Mouse (Mus musculus): ENCODE results near the gene Rbfox1. TPM values are rescaled to one million over a fixed set of nuclear protein-coding genes. Genes with fewer than 3 reads are reported as not detected.

The Rbfox1 gene
- polyA plus RNA-seq, 1 experiment from 2014 or later: 3.3 TPM

DNA sequence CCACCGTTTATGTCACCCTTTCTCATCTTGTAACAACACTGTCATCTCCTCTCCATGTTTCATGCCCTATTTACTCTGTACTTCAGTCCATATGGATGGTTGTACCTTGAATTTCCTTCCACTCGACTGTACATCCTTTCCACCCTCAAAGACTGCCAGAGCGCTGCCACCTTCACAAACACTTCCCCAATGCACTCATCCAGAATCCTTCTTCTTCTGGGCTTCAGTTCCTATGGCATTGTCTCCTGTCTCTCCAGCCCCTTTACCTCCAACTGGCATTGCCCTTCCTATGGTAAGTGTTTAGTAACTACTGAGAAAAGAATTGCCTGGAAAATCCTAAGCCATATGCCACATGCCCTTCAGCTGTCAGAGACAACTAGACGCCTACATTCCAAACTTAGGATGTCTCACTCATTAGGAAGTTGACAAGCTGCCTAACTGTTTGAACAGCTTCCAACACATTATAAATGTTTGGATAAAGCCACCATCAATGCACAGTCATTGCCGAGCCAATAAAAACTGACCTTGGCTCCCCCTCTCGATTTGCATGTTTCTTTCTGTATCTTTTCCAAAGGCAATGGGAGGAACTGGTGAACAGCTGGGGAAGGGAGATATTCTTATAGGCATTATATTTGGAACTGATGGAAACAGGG is 505.2 kb downstream of the Rbfox1 start:
- 77% methylated on average over 6 of the region's 6 CpGs for WGBS
- no peak overlapping the region for H3K4me3 ChIP-seq (replicated peaks; ENCODE audit: low read depth, low read length)
- H3K27ac ChIP-seq: no peak overlapping the region

DNA sequence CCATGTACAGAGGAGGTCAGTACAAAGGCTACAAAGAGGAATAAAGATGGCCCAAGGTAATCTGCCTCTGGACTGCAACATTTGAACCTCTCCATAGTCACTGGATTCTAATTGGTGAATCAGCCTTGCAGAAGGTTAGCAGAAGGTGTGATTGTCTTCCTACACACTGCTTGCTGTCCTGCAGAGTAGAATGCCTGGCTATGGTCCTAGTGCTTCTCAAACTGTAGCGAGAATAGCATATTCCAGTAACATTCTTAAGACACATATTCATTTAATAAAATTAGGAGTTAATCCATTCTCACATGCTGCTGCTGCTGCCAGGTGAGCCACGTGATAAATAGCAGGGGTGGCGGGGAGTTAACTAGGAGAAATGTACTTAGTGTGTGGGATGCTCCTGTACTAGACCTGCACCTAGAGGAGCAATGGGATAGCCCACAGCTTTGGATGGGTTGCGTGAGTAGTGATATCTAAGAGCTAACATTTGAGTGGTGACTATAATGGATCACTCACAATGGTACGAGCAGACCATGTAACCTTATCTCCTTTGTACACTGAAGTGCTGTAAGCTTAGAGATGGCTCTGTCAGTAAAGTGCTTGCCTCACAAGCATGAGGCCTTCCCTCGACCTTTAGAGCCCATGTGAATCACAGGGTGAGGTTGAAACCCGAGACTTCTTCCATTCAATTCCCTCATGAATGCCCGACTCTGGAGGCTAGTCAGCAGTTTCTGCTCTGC is 511.7 kb downstream of the Rbfox1 start:
- ATAC-seq (replicated peaks; ENCODE audit: low FRiP score, low read depth): no peak
- Histone ChIP-seq H3K36me3 (ENCODE audit: insufficient read depth, low read length) (no peaks in the 10 kb centered on the region), H3K4me1 (replicated peaks; ENCODE audit: insufficient read depth, low read length) (no peaks in the 10 kb centered on the region), H3K9me3 (replicated peaks; ENCODE audit: low read length) (no peaks in the 10 kb centered on the region), H3K9ac (ENCODE audit: low read depth, low read length) (no peak overlapping the region), H3K4me3 (replicated peaks; ENCODE audit: low read depth, low read length) (no peak overlapping the region), H3K27ac (no peak overlapping the region), H3K4me2 (ENCODE audit: low read length) (no peak overlapping the region), H3K27me3 (ENCODE audit: insufficient read depth, low read length) (no peaks in the 10 kb centered on the region)
- WGBS: 46% methylated on average over 8 of the region's 8 CpGs
- DNase-seq (ENCODE audit: low spot score): no peak
- TF ChIP-seq CTCF (IDR thresholded peaks at IDR 0.05; ENCODE audit: low read depth): no peak

More for the DNA sequence above, 505.2 kb downstream of the Rbfox1 start:
- no peak for DNase-seq (ENCODE audit: low spot score)
- TF ChIP-seq CTCF (IDR thresholded peaks at IDR 0.05; ENCODE audit: low read depth): no peak
- Histone ChIP-seq H3K9ac (ENCODE audit: low read depth, low read length) (no peak overlapping the region), H3K4me2 (ENCODE audit: low read length) (no peak overlapping the region), H3K36me3 (ENCODE audit: insufficient read depth, low read length) (no peaks in the 10 kb centered on the region), H3K27me3 (ENCODE audit: insufficient read depth, low read length) (no peaks in the 10 kb centered on the region), H3K4me1 (replicated peaks; ENCODE audit: insufficient read depth, low read length) (no peaks in the 10 kb centered on the region), H3K9me3 (replicated peaks; ENCODE audit: low read length) (no peaks in the 10 kb centered on the region)
- ATAC-seq (replicated peaks; ENCODE audit: low FRiP score, low read depth): no peak

DNA sequence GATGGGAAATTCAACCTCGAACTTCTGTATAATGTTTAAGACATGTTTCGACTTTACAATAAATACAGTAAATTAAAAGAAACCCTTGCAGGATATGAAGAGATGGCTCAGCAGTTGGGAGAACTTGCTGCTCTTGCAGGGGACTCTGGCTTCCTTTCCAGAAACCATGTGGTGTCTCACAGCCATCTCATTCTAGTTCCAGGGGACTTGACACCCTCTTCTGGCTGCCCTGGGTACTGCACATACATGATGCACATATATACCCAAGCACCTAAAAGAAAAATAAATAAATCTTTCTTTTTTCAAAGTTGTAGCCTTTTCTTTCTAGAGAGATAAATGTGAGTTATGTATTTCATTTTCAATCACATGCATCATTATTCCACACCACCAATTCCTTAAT is 512.5 kb downstream of the Rbfox1 start:
- Histone ChIP-seq H3K9ac (ENCODE audit: low read depth, low read length) (no peak overlapping the region), H3K4me3 (replicated peaks; ENCODE audit: low read depth, low read length) (no peak overlapping the region), H3K27me3 (ENCODE audit: insufficient read depth, low read length) (no peaks in the 10 kb centered on the region), H3K27ac (no peak overlapping the region), H3K4me2 (ENCODE audit: low read length) (no peak overlapping the region), H3K4me1 (replicated peaks; ENCODE audit: insufficient read depth, low read length) (no peaks in the 10 kb centered on the region), H3K9me3 (replicated peaks; ENCODE audit: low read length) (no peaks in the 10 kb centered on the region), H3K36me3 (ENCODE audit: insufficient read depth, low read length) (no peaks in the 10 kb centered on the region)
- TF ChIP-seq CTCF (IDR thresholded peaks at IDR 0.05; ENCODE audit: low read depth): peak; percentile 44
- DNase-seq (ENCODE audit: low spot score) (no peak), ATAC-seq (replicated peaks; ENCODE audit: low FRiP score, low read depth) (no peak)
- 91% methylated on average over 2 of the region's 2 CpGs for WGBS

DNA sequence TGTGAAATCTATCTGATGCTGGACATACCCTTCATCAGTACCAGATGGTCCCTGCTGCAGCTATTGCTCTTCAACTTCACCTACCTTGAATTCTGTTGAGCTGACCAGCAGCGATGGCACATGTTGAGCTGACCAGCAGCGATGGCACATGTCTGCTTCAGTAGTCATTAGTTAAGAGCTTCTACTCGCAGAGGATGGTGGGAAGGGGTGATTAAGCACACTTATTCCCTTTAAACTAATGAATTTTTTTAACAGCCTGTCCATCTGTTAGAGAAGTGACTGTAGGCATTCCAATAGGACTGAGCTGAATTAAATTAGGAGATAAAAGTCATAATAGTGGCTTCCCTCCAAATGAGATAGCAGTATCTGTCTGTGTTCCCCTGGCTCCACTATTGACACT is 517.7 kb downstream of the Rbfox1 start:
- no peak for ATAC-seq (replicated peaks; ENCODE audit: low FRiP score, low read depth)
- Histone ChIP-seq H3K27me3 (ENCODE audit: insufficient read depth, low read length) (no peaks in the 10 kb centered on the region), H3K4me1 (replicated peaks; ENCODE audit: insufficient read depth, low read length) (no peaks in the 10 kb centered on the region), H3K27ac (no peak overlapping the region), H3K36me3 (ENCODE audit: insufficient read depth, low read length) (no peaks in the 10 kb centered on the region), H3K9me3 (replicated peaks; ENCODE audit: low read length) (no peaks in the 10 kb centered on the region), H3K4me3 (replicated peaks; ENCODE audit: low read depth, low read length) (no peak overlapping the region), H3K9ac (ENCODE audit: low read depth, low read length) (no peak overlapping the region), H3K4me2 (ENCODE audit: low read length) (no peak overlapping the region)
- TF ChIP-seq CTCF (IDR thresholded peaks at IDR 0.05; ENCODE audit: low read depth): no peak
- WGBS: 83% methylated on average over 3 of the region's 3 CpGs
- no peak for DNase-seq (ENCODE audit: low spot score)

- Histone ChIP-seq H3K27me3 (ENCODE audit: insufficient read depth, low read length) (no peaks in the 10 kb centered on the region), H3K9ac (ENCODE audit: low read depth, low read length) (no peak overlapping the region), H3K4me2 (ENCODE audit: low read length) (no peak overlapping the region), H3K27ac (no peak overlapping the region), H3K36me3 (ENCODE audit: insufficient read depth, low read length) (no peaks in the 10 kb centered on the region), H3K4me3 (replicated peaks; ENCODE audit: low read depth, low read length) (no peak overlapping the region), H3K9me3 (replicated peaks; ENCODE audit: low read length) (no peaks in the 10 kb centered on the region), H3K4me1 (replicated peaks; ENCODE audit: insufficient read depth, low read length) (no peaks in the 10 kb centered on the region)
- no peak for TF ChIP-seq CTCF (IDR thresholded peaks at IDR 0.05; ENCODE audit: low read depth)
- DNase-seq (ENCODE audit: low spot score): no peak
- WGBS: 41% methylated on average over 2 of the region's 2 CpGs
- ATAC-seq (replicated peaks; ENCODE audit: low FRiP score, low read depth): no peak
Observed at GRCm38 (mm10) chr16:6414846-6415245, 529.7 kb downstream of the Rbfox1 start.

GRCm38 (mm10) chr16:6421623-6422145 is 536.5 kb downstream of the Rbfox1 start:
- DNase-seq (ENCODE audit: low spot score): no peak
- no peak for ATAC-seq (replicated peaks; ENCODE audit: low FRiP score, low read depth)
- 76% methylated on average over 3 of the region's 3 CpGs for WGBS

More at GRCm38 (mm10) chr16:6421623-6422145, 536.5 kb downstream of the Rbfox1 start:
- TF ChIP-seq CTCF (IDR thresholded peaks at IDR 0.05; ENCODE audit: low read depth): no peak
- Histone ChIP-seq H3K36me3 (ENCODE audit: insufficient read depth, low read length) (no peaks in the 10 kb centered on the region), H3K9me3 (replicated peaks; ENCODE audit: low read length) (no peaks in the 10 kb centered on the region), H3K4me3 (replicated peaks; ENCODE audit: low read depth, low read length) (no peak overlapping the region), H3K9ac (ENCODE audit: low read depth, low read length) (no peak overlapping the region), H3K27me3 (ENCODE audit: insufficient read depth, low read length) (no peaks in the 10 kb centered on the region), H3K4me1 (replicated peaks; ENCODE audit: insufficient read depth, low read length) (no peaks in the 10 kb centered on the region), H3K4me2 (ENCODE audit: low read length) (no peak overlapping the region), H3K27ac (no peak overlapping the region)

Data from kidney, postnatal 0 days (tissue).